Mouse (Mus musculus) midbrain, embryonic 14.5 days (tissue): ENCODE data around the gene Rfx4. TPM values are rescaled to one million over a fixed set of nuclear protein-coding genes. Genes with fewer than 3 reads are reported as not detected.
A peak's percentile ranks its signal among the peaks of the same experiment; 100 is the strongest.

Experiments used
- ATAC-seq: fragments of 200-750 bp; cut with Nextera tagmentation; 2 replicates; pipeline ENCODE4 v1.8.0; 2017; ENCODE audit warnings: moderate number of reproducible peaks, moderate library complexity; ENCODE audit not compliant: low FRiP score, low TSS enrichment
- DNase-seq: peaks from one replicate; pipeline ENCODE4 v3.0.0-alpha.2; 2015
- H3K27ac ChIP-seq: fragments of 300-500 bp; sonication (generic); replicated peaks from 2 replicates; pipeline ENCODE4 v1.5.1; 2014; ENCODE audit warnings: mild to moderate bottlenecking, low read depth, low read length, moderate library complexity
- H3K27me3 ChIP-seq: fragments of 300-500 bp; sonication (generic); 2 replicates; pipeline ENCODE4 v1.6.1; 2014; ENCODE audit warnings: low read length, control low read depth, mixed read lengths; ENCODE audit not compliant: control insufficient read depth, insufficient read depth
- H3K36me3 ChIP-seq: fragments of 300-500 bp; sonication (generic); 2 replicates; pipeline ENCODE4 v1.6.1; 2014; ENCODE audit warnings: low read length, control low read depth; ENCODE audit not compliant: control insufficient read depth, insufficient read depth
- H3K4me1 ChIP-seq: fragments of 300-500 bp; sonication (generic); 2 replicates; pipeline ENCODE4 v1.6.1; 2014; ENCODE audit warnings: mild to moderate bottlenecking, antibody characterized with exemption, low read length, control low read depth; ENCODE audit not compliant: control insufficient read depth, insufficient read depth
- H3K4me2 ChIP-seq: fragments of 300-500 bp; sonication (generic); 2 replicates; pipeline ENCODE4 v1.6.1; 2014; ENCODE audit warnings: mild to moderate bottlenecking, low read length, moderate library complexity
- H3K4me3 ChIP-seq: fragments of 300-500 bp; sonication (generic); replicated peaks from 2 replicates; pipeline ENCODE4 v1.5.1; 2014; ENCODE audit warnings: low read depth, low read length
- H3K9ac ChIP-seq: fragments of 300-500 bp; sonication (generic); replicated peaks from 2 replicates; pipeline ENCODE4 v1.6.1; 2014; ENCODE audit warnings: mild to moderate bottlenecking, low read length, moderate library complexity
- H3K9me3 ChIP-seq: fragments of 300-500 bp; sonication (generic); 2 replicates; pipeline ENCODE4 v1.6.1; 2016; ENCODE audit warnings: low read length, control low read depth, mixed read lengths; ENCODE audit not compliant: control insufficient read depth
- WGBS: fragments of 180-500 bp; shearing (Covaris S2); extraction: QIAGEN DNeasy Blood & Tissue Kit; methylation state at CpG from one replicate; pipeline ENCODE4 v1.1.7; 2014; 5-methylcytosine and 5-hydroxymethylcytosine counted together
- polyA plus RNA-seq: library from polyadenylated mRNA; unstranded; fragments of >200 nt; fragmentation: Nextera tagmentation; extraction: Ambion mirVana; gene quantifications from 2 replicates; pipeline ENCODE4 v1.2.1, GENCODE M21; 2014

Gene Rfx4
- polyA plus RNA-seq, 1 experiment from 2014 or later, result 25.1 TPM

DNA sequence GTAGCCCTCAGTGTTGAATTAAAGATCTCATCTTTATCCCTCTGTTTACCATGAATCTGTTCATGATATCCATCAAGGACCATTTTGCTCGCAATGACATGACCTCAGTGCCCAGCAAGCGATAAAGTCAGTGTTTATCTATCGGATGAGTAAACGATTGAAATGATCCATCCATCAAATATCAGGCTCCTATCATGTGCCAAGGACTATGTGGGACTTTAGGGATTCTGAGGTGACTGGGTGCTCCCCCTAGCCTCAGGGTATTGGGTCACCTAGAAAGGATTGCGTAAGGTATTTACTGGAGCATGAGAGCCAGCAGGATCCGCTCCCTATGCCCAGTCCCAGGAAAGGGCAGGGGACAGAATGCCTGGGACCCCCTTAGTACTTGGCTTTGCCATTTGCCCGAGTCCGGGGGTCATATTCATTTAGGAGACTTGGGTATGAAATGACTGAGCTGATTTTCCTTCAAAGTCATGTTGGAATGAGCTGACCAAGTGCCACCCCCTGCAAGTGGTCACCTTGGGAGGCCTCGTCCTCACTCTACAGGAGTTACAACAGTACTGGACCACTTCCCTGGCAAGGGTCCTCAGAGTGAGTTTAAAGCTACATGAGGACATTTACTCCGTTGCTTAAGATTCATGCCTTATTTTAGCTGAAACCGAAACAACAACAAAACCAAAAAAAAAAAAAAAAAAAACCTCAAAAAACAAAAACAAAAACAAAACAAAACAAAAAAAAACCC is 55.5 kb downstream of the Rfx4 start:
- 93% methylated on average over 11 of the region's 11 CpGs for WGBS
- ATAC-seq (no peak), DNase-seq (no peak)
- H3K27me3 ChIP-seq, result no peaks in the 10 kb centered on the region
- H3K9ac ChIP-seq, result no peak overlapping the region
- H3K4me1 ChIP-seq, result no peaks in the 10 kb centered on the region
- H3K4me2 ChIP-seq, result no peak overlapping the region
- H3K36me3 ChIP-seq, result peaks cover 3% of the 10 kb centered on the region; the same call in 1 of the 2 replicates
- no peaks in the 10 kb centered on the region for H3K9me3 ChIP-seq
- no peak overlapping the region for H3K27ac ChIP-seq
- H3K4me3 ChIP-seq, result no peak overlapping the region

DNA sequence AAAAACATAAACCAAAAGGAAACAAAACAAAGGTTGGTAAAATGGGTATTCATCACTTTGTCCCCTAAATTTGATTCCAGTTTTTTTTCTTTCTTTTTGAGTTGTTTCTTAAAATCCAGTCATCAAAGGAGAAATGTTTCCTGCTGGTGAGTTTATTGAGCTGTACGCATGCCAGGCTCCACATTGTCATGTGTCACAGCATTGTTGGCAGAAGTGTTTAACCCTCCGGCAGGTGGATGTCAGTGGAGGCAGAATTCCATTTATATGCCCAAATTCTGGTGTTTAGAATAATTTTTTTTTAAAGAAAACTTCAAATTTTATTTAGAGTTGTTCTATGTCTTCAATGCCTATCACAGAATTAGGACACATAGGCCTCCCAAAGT is 56.0 kb downstream of the Rfx4 start:
- DNase-seq (no peak), ATAC-seq (no peak)
- H3K9me3 ChIP-seq, result no peaks in the 10 kb centered on the region
- WGBS, result 64% methylated on average over 2 of the region's 2 CpGs
- H3K4me2 ChIP-seq, result no peak overlapping the region
- no peaks in the 10 kb centered on the region for H3K27me3 ChIP-seq
- no peak overlapping the region for H3K27ac ChIP-seq
- peaks cover 3% of the 10 kb centered on the region; the same call in 1 of the 2 replicates for H3K36me3 ChIP-seq
- no peak overlapping the region for H3K4me3 ChIP-seq
- H3K4me1 ChIP-seq, result no peaks in the 10 kb centered on the region
- H3K9ac ChIP-seq, result no peak overlapping the region

DNA sequence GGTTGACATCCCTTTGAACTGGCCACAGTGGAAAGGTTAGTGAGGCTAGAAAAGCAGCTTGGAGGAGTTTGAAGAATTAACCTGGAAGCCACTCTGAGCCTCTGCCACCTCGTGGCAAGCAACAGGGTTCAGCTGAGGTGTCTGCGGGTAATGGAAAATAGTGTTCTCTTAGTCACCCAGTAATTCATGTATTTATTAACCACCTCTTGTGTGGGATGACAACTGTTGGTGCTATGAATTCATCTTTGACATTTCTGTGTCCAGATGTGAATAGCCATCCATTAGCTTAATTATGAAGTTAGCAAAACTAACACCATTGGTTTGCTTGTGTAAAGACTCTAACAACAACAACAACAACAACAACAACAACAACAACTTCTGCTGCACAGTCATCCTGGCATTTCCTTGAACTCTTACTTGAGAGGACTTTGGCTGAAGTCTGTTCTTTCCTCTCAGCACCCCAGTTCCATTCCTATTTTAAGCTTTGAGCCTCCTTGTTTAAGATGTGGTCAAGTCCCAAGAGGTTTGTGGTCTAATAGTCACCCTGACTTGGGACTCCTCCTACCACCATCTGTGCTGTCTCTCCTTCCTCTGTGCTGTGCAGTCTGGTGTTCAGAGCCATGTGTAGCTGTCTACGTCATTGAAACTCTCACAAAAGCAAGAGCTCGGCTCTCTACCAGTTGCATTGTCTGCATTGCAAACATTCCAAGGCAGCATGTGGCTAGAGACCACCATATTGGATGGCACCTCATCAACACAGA is 60.0 kb downstream of the Rfx4 start:
- Histone ChIP-seq H3K27ac (no peak overlapping the region), H3K36me3 (peaks cover 3% of the 10 kb centered on the region; the same call in 1 of the 2 replicates), H3K9me3 (no peaks in the 10 kb centered on the region), H3K4me3 (no peak overlapping the region), H3K4me2 (no peak overlapping the region), H3K4me1 (no peaks in the 10 kb centered on the region), H3K9ac (no peak overlapping the region), H3K27me3 (no peaks in the 10 kb centered on the region)
- 74% methylated on average over 4 of the region's 4 CpGs for WGBS
- ATAC-seq (no peak), DNase-seq (no peak)

DNA sequence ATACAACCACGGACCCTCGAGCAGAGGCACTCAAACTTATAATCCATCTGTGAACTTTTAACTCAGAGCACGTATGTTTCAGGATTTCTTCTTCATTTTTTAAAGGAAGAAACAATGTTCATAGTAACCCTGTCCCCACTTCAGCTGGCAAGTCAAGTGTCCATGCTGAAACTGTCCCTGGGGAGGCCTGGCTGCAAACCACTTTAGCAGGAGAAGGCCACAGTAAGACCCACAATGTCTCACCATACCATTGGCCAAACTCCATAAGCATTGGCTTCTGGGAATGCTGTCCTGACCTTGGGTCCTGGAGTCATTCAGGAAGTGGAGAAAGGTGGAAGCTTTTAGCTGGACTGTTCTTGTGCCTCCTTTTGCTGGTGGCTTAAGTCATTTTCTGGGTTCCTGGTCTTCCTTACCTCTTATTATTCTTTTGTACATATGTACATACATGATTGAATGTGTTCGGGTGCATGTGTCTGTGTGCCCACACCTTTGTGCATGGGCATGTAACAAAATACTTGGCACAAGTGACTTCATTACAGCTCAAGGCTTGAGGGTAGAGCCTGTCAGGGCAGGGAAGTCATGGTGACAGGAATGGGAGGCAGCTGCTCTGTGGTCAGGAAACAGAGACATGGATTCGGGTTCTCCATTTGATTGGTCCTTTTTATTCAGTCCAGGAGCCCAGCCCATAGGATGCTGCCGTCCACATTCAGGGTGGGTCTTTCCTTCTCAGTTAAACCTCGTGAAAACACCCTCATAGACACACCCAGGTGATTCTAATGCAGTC is 61.4 kb downstream of the Rfx4 start:
- Histone ChIP-seq H3K4me2 (no peak overlapping the region), H3K27me3 (no peaks in the 10 kb centered on the region), H3K4me1 (0 out of 2 replicates have a peak, but pooled peaks cover under 1% of the 10 kb centered on the region), H3K9me3 (no peaks in the 10 kb centered on the region), H3K9ac (no peak overlapping the region), H3K27ac (no peak overlapping the region), H3K4me3 (no peak overlapping the region), H3K36me3 (peaks cover 3% of the 10 kb centered on the region; the same call in 1 of the 2 replicates)
- ATAC-seq (no peak), DNase-seq (no peak)
- WGBS, result 92% methylated on average over 7 of the region's 7 CpGs

DNA sequence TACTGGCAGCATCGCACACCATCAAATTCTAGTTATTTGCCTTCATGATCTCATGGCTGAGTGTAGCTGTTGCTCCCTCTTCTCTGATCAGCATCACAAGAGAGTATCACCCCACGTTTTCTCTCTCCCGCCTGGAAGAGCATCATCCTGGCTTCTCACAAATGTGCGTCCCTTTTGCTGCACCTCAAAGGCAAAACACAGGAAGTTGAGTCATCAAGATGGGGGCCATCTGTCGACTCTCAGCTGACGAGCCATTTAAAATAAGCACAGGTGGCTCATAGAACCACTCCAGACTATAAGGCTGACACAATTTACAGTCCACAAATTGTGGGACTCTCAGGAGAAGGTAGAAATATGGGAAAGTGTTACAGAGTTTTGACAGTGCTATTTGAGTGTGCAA is 63.8 kb downstream of the Rfx4 start:
- ATAC-seq, result no peak
- Histone ChIP-seq H3K4me3 (no peak overlapping the region), H3K4me2 (no peak overlapping the region), H3K27ac (no peak overlapping the region), H3K36me3 (peaks cover 3% of the 10 kb centered on the region; the same call in 1 of the 2 replicates), H3K9ac (no peak overlapping the region), H3K27me3 (no peaks in the 10 kb centered on the region), H3K9me3 (no peaks in the 10 kb centered on the region), H3K4me1 (peaks cover 13% of the 10 kb centered on the region)
- WGBS, result 82% methylated on average over 6 of the region's 6 CpGs
- no peak for DNase-seq

DNA sequence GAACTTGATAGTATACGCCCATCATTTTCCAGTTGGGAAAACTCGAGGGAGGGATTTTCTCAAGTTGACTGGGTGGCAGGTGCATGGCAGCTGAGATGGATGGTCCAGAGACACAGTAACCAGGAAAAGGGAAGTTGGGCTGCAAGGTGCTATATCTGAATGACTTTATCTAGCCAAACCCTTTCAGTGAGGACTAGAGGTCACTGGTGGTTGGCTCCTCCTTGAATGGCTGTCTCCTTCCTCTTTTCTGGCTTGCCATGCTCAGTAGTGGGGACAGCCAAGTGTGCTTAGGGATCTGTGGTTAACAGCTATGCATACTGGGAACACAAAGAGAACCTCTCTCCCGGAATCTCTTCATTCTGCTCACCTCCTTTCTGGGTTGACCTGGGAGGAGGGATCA is 64.4 kb downstream of the Rfx4 start:
- Histone ChIP-seq H3K9ac (no peak overlapping the region), H3K9me3 (no peaks in the 10 kb centered on the region), H3K4me1 (peaks cover 13% of the 10 kb centered on the region), H3K4me3 (no peak overlapping the region), H3K36me3 (peaks cover 3% of the 10 kb centered on the region; the same call in 1 of the 2 replicates), H3K27ac (no peak overlapping the region), H3K27me3 (no peaks in the 10 kb centered on the region), H3K4me2 (no peak overlapping the region)
- ATAC-seq (no peak), DNase-seq (no peak)
- WGBS, result 73% methylated on average over 3 of the region's 3 CpGs

DNA sequence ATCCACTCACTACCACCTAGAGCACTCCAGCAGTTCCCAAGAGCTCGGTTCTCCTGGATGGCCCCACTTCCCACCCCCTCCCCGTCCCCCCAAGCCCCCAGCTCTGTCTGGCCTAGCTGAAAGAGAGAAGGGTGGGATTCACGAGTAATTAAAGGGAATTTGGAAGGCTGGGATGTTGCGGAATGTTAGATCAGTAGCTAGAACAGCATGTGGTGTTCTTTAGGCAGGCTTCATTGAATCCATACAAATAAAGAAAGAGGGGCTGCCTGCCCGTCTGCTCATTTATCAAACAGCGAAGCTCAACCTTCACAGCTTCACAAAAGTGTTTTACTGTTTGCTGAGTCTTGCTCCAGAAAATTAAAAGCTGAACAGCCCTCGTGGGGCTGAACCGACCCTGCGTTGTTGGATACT is 66.9 kb downstream of the Rfx4 start:
- WGBS, result 11% methylated on average over 9 of the region's 9 CpGs
- Histone ChIP-seq H3K4me3 (no peak overlapping the region), H3K9me3 (no peaks in the 10 kb centered on the region), H3K9ac (no peak overlapping the region; the same call in 1 of the 2 replicates), H3K27ac (no peak overlapping the region), H3K4me1 (peaks cover 16% of the 10 kb centered on the region), H3K36me3 (no peaks in the 10 kb centered on the region), H3K4me2 (no peak overlapping the region), H3K27me3 (no peaks in the 10 kb centered on the region)
- DNase-seq, result peak; percentile 37
- no peak for ATAC-seq

DNA sequence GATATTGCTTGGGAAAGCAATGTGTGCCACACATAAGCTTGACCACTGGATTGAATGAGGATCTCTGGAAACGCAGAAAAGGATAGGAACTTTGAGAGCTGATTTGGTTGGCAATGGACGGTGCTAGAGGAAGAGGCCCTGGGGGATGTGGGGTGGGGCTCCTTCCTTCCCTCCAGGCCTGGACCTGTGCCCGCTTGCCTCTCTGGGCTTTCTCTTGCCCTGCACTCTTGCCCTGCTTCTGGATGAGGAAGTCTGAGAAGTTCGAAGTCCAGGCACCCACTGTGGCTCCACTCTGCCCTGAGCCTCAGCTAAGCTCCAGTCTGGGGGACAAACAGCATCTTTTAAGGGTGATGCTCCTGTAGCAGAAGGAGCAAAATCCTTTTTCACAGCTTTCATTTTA is 67.8 kb downstream of the Rfx4 start:
- 36% methylated on average over 4 of the region's 4 CpGs for WGBS
- Histone ChIP-seq H3K27ac (no peak overlapping the region), H3K9ac (no peak overlapping the region), H3K4me2 (no peak overlapping the region), H3K36me3 (no peaks in the 10 kb centered on the region), H3K9me3 (no peaks in the 10 kb centered on the region), H3K27me3 (no peaks in the 10 kb centered on the region), H3K4me3 (no peak overlapping the region), H3K4me1 (peaks cover 16% of the 10 kb centered on the region)
- DNase-seq, result no peak
- no peak for ATAC-seq
